Comparison of ENCODE assay signal across 19 mouse cellular contexts in genomic region chr8:122737886-122738285, GRCm38 (mm10). TPM values are rescaled to one million over a fixed set of nuclear protein-coding genes. Genes with fewer than 3 reads are reported as not detected.
DNase-seq lines count a peak whose midpoint lies in the region; ATAC-seq and TF ChIP-seq lines count a peak whose summit lies in the region.
"Had no signal": no experiment of that assay in that cellular context is flagged by ENCODE, and none has a peak within 500 bp of the region (broad histone marks: within the 10 kb centered on the region; RNA-seq: fewer than 3 reads in every experiment).

No protein-coding gene starts in this region.

- H3K9ac ChIP-seq in midbrain, embryonic 12.5 days (replicated peaks), result no peak overlapping the region
- no peak overlapping the region for H3K9ac ChIP-seq in forebrain, postnatal 0 days
- H3K9ac ChIP-seq in hindbrain, postnatal 0 days (replicated peaks; ENCODE audit: low read length), result no peak overlapping the region
- H3K9ac ChIP-seq in neural tube, embryonic 15.5 days (replicated peaks), result no peak overlapping the region
- H3K9ac ChIP-seq: heart, embryonic 12.5 days; liver, embryonic 15.5 days; stomach, embryonic 15.5 days had no signal

- H3K27ac ChIP-seq in midbrain, embryonic 12.5 days (replicated peaks), result 0 out of 2 replicates have a peak overlapping the region, but pooled peaks have one; percentile 1
- H3K27ac ChIP-seq in midbrain, embryonic 10.5 days (replicated peaks), result no peak overlapping the region
- H3K27ac ChIP-seq in forebrain, postnatal 0 days (ENCODE audit: low read depth, low read length), result peak overlapping the region; percentile 62
- H3K27ac ChIP-seq in hindbrain, postnatal 0 days, result 0 out of 2 replicates have a peak overlapping the region, but pooled peaks have one; percentile 45
- peak overlapping the region; percentile 89 for H3K27ac ChIP-seq in neural tube, embryonic 15.5 days (replicated peaks)
- no peak overlapping the region for H3K27ac ChIP-seq in gastrocnemius, adult 2 months
- H3K27ac ChIP-seq: embryonic facial prominence, embryonic 10.5 days; liver, embryonic 15.5 days; stomach, embryonic 15.5 days had no signal

- no peaks in the 10 kb centered on the region for H3K36me3 ChIP-seq in midbrain, embryonic 12.5 days
- no peaks in the 10 kb centered on the region for H3K36me3 ChIP-seq in midbrain, embryonic 10.5 days
- no peaks in the 10 kb centered on the region for H3K36me3 ChIP-seq in forebrain, postnatal 0 days (ENCODE audit: insufficient read depth)
- H3K36me3 ChIP-seq in hindbrain, postnatal 0 days (ENCODE audit: insufficient read depth, low read length), result no peaks in the 10 kb centered on the region
- H3K36me3 ChIP-seq in neural tube, embryonic 15.5 days, result no peaks in the 10 kb centered on the region
- H3K36me3 ChIP-seq: embryonic facial prominence, embryonic 10.5 days; heart, embryonic 12.5 days; liver, embryonic 15.5 days; stomach, embryonic 15.5 days had no signal

- TF ChIP-seq CTCF in forebrain, postnatal 0 days (IDR thresholded peaks at IDR 0.05; ENCODE audit: low read depth), result no peak
- no peak for TF ChIP-seq CTCF in hindbrain, postnatal 0 days (IDR thresholded peaks at IDR 0.05; ENCODE audit: low read depth)
- TF ChIP-seq CTCF in gastrocnemius, adult 2 months (IDR thresholded peaks at IDR 0.05), result no peak

- no peak for DNase-seq in midbrain, embryonic 10.5 days (ENCODE audit: low spot score)
- DNase-seq in forebrain, postnatal 0 days, result peak; percentile 47
- peak; percentile 36 for DNase-seq in hindbrain, postnatal 0 days (ENCODE audit: low spot score)
- DNase-seq in frontal cortex, postnatal 14 days (ENCODE audit: low spot score in 2 of 2), result no peak
- DNase-seq in gastrocnemius, adult 2 months, result no peak
- DNase-seq: cerebellum, adult 9-10 months; gastrocnemius, postnatal 10 days; heart, adult 11 months; heart, postnatal 14 days; kidney, adult 8-10 months; kidney, postnatal 36 days; retina, postnatal 1 day had no signal

- H3K4me3 ChIP-seq in midbrain, embryonic 12.5 days, result no peak overlapping the region
- no peak overlapping the region for H3K4me3 ChIP-seq in midbrain, embryonic 10.5 days
- H3K4me3 ChIP-seq in forebrain, postnatal 0 days (ENCODE audit: low read depth, low read length), result no peak overlapping the region
- no peak overlapping the region for H3K4me3 ChIP-seq in hindbrain, postnatal 0 days (ENCODE audit: low read length)
- H3K4me3 ChIP-seq in neural tube, embryonic 15.5 days (replicated peaks), result no peak overlapping the region
- no peak overlapping the region for H3K4me3 ChIP-seq in gastrocnemius, adult 2 months
- H3K4me3 ChIP-seq: embryonic facial prominence, embryonic 10.5 days; heart, embryonic 12.5 days; liver, embryonic 15.5 days; stomach, embryonic 15.5 days had no signal

- H3K27me3 ChIP-seq in midbrain, embryonic 12.5 days, result peaks cover 18% of the 10 kb centered on the region
- peaks cover 59% of the 10 kb centered on the region for H3K27me3 ChIP-seq in midbrain, embryonic 10.5 days (ENCODE audit: low read depth, poor library complexity, severe bottlenecking)
- no peaks in the 10 kb centered on the region for H3K27me3 ChIP-seq in forebrain, postnatal 0 days (ENCODE audit: insufficient read depth, low read length)
- H3K27me3 ChIP-seq in hindbrain, postnatal 0 days (ENCODE audit: insufficient read depth, low read length), result no peaks in the 10 kb centered on the region
- H3K27me3 ChIP-seq in neural tube, embryonic 15.5 days (replicated peaks), result no peaks in the 10 kb centered on the region

- intact Hi-C loops in gastrocnemius, adult 2 months (cut with DNase I), result no loop called here

- H3K4me2 ChIP-seq in midbrain, embryonic 12.5 days (replicated peaks), result no peak overlapping the region
- no peak overlapping the region for H3K4me2 ChIP-seq in forebrain, postnatal 0 days (ENCODE audit: low read depth)
- no peak overlapping the region for H3K4me2 ChIP-seq in hindbrain, postnatal 0 days (ENCODE audit: low read depth, low read length)
- H3K4me2 ChIP-seq in neural tube, embryonic 15.5 days, result no peak overlapping the region
- H3K4me2 ChIP-seq: liver, embryonic 15.5 days; stomach, embryonic 15.5 days had no signal

- no peaks in the 10 kb centered on the region for H3K9me3 ChIP-seq in midbrain, embryonic 12.5 days
- H3K9me3 ChIP-seq in midbrain, embryonic 10.5 days (replicated peaks), result no peaks in the 10 kb centered on the region
- H3K9me3 ChIP-seq in forebrain, postnatal 0 days (ENCODE audit: low read length), result no peaks in the 10 kb centered on the region
- no peaks in the 10 kb centered on the region for H3K9me3 ChIP-seq in hindbrain, postnatal 0 days (ENCODE audit: low read length)
- no peaks in the 10 kb centered on the region for H3K9me3 ChIP-seq in neural tube, embryonic 15.5 days (replicated peaks)
- H3K9me3 ChIP-seq: embryonic facial prominence, embryonic 10.5 days; heart, embryonic 12.5 days; liver, embryonic 15.5 days; stomach, embryonic 15.5 days had no signal

- ATAC-seq in midbrain, embryonic 12.5 days (ENCODE audit: low FRiP score, low read depth), result no peak
- peak; percentile 53; the same call in 1 of the 2 replicates for ATAC-seq in forebrain, postnatal 0 days
- no peak for ATAC-seq in hindbrain, postnatal 0 days
- ATAC-seq in neural tube, embryonic 15.5 days (ENCODE audit: low FRiP score), result peak; percentile 54
- ATAC-seq: inflammation-experienced regulatory T-cells, adult 6 months had no signal

- 74% methylated on average over 6 of the region's 6 CpGs for WGBS in midbrain, embryonic 12.5 days
- WGBS in midbrain, embryonic 10.5 days, result 95% methylated on average over 6 of the region's 6 CpGs
- WGBS in forebrain, postnatal 0 days, result 23% methylated on average over 6 of the region's 6 CpGs
- WGBS in hindbrain, postnatal 0 days, result 57% methylated on average over 6 of the region's 6 CpGs
- 41% methylated on average over 6 of the region's 6 CpGs for WGBS in neural tube, embryonic 15.5 days

- H3K4me1 ChIP-seq in midbrain, embryonic 12.5 days, result peaks cover 55% of the 10 kb centered on the region
- H3K4me1 ChIP-seq in midbrain, embryonic 10.5 days, result peaks cover 38% of the 10 kb centered on the region
- peaks cover 32% of the 10 kb centered on the region for H3K4me1 ChIP-seq in forebrain, postnatal 0 days (ENCODE audit: insufficient read depth)
- H3K4me1 ChIP-seq in hindbrain, postnatal 0 days (ENCODE audit: insufficient read depth, low read length), result peaks cover 37% of the 10 kb centered on the region
- H3K4me1 ChIP-seq in neural tube, embryonic 15.5 days, result peaks cover 90% of the 10 kb centered on the region

RNA-seq across cellular contexts. Expression of gene Acsf3, which starts 37.4 kb away (rescaled TPM):
- polyA plus RNA-seq in midbrain, embryonic 12.5 days (2016; fragmentation: Nextera tagmentation; extraction: Ambion mirVana), result 16.9 and 17.3 TPM in 2 replicates
- polyA plus RNA-seq in midbrain, embryonic 10.5 days (2016; fragmentation: Nextera tagmentation; extraction: Ambion mirVana), result 17.8 and 18.6 TPM in 2 replicates
- 18.5 and 25.6 TPM in 2 replicates for total RNA-seq in forebrain, postnatal 0 days (2014; rRNA removed)
- 13.2 and 16.9 TPM in 2 replicates for polyA plus RNA-seq in forebrain, postnatal 0 days (2015; fragmentation: Nextera tagmentation; extraction: Ambion mirVana)
- total RNA-seq in hindbrain, postnatal 0 days (2014; rRNA removed), result 19.9 and 22.3 TPM in 2 replicates
- 18.6 and 20.6 TPM in 2 replicates for polyA plus RNA-seq in hindbrain, postnatal 0 days (2015; fragmentation: Nextera tagmentation; extraction: Ambion mirVana)
- 15.2 and 20.3 TPM in 2 replicates for polyA plus RNA-seq in neural tube, embryonic 15.5 days (2015; fragmentation: Nextera tagmentation; extraction: Ambion mirVana)
- total RNA-seq in gastrocnemius, adult 2 months (2021), result 10 to 100 TPM; 11.1 to 16.4 TPM

RNA-seq across cellular contexts. Expression of gene Cbfa2t3, which starts 39.0 kb away (rescaled TPM):
- 12.9 and 14.5 TPM in 2 replicates for polyA plus RNA-seq in midbrain, embryonic 12.5 days (2016; fragmentation: Nextera tagmentation; extraction: Ambion mirVana)
- 1.9 and 3.4 TPM in 2 replicates for polyA plus RNA-seq in midbrain, embryonic 10.5 days (2016; fragmentation: Nextera tagmentation; extraction: Ambion mirVana)
- total RNA-seq in forebrain, postnatal 0 days (2014; rRNA removed), result 4.5 and 5.6 TPM in 2 replicates
- 4.9 and 9.5 TPM in 2 replicates for polyA plus RNA-seq in forebrain, postnatal 0 days (2015; fragmentation: Nextera tagmentation; extraction: Ambion mirVana)
- 9.2 and 10.0 TPM in 2 replicates for total RNA-seq in hindbrain, postnatal 0 days (2014; rRNA removed)
- 12.4 and 12.6 TPM in 2 replicates for polyA plus RNA-seq in hindbrain, postnatal 0 days (2015; fragmentation: Nextera tagmentation; extraction: Ambion mirVana)
- 14.4 and 16.8 TPM in 2 replicates for polyA plus RNA-seq in neural tube, embryonic 15.5 days (2015; fragmentation: Nextera tagmentation; extraction: Ambion mirVana)
- 10 to 100 TPM; 18.8 to 23.4 TPM for total RNA-seq in gastrocnemius, adult 2 months (2021)

Comparison
In these comparisons a context has a peak if more than half of its experiments do, and no peak if none do; other contexts are left out.
1. H3K27ac ChIP-seq: peak in midbrain, embryonic 12.5 days (single experiment), forebrain, postnatal 0 days (single experiment), hindbrain, postnatal 0 days (single experiment) and neural tube, embryonic 15.5 days (single experiment); none in midbrain, embryonic 10.5 days (single experiment) and gastrocnemius, adult 2 months (single experiment).
2. ATAC-seq: peak in forebrain, postnatal 0 days (single experiment) and neural tube, embryonic 15.5 days (single experiment); none in midbrain, embryonic 12.5 days (single experiment) and hindbrain, postnatal 0 days (single experiment).
3. DNase-seq: peak in forebrain, postnatal 0 days (single experiment) and hindbrain, postnatal 0 days (single experiment); none in midbrain, embryonic 10.5 days (single experiment), frontal cortex, postnatal 14 days (0 of 2) and gastrocnemius, adult 2 months (single experiment).